Mouse (Mus musculus) cerebellum, adult 11-12 months (tissue): ENCODE measurements around the gene Anks1.
A peak's percentile ranks its signal among the peaks of the same experiment; 100 is the strongest.

ENCODE experiments used
- DNase-seq: peaks from one replicate; pipeline ENCODE4 v3.0.0; 2022

Gene Anks1

DNA sequence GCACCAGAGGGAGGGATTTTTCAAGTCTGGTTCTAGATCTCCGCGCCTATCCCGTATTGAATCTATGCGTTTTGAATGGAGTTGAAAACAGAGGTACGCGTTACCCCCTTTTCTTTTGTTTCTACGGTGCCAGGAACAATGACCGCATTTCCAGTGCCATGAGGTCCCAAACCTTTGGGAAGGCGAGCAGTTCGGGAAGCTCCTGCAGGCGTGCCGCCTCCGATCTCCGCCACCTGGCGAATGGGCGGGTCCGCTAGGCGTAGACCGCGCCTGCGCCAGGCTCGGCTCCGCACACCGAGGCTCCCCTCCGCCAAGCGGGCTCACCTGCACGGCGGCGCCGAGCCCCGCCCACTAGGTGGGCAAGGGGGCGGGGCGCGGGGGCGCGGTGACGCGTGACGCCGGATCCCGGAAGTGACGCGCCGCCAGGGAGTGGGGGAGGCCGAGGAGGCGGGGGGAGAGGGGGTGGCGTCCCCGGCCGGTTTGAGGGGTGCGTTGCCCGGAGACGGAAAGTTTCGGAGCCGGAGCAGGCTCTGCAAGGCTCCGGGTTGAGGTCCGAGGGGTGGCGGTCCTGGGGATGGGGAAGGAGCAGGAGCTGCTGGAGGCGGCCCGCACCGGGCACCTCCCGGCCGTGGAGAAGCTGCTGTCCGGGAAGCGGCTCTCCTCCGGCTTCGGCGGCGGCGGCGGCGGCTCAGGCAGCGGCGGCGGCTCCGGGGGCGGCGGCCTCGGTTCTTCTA, at the start of gene Anks1:
Gene Anks1, plus strand, starts transcription at position 419 of the 734 bp plus-strand sequence.
- peak; percentile 87 for DNase-seq

DNA sequence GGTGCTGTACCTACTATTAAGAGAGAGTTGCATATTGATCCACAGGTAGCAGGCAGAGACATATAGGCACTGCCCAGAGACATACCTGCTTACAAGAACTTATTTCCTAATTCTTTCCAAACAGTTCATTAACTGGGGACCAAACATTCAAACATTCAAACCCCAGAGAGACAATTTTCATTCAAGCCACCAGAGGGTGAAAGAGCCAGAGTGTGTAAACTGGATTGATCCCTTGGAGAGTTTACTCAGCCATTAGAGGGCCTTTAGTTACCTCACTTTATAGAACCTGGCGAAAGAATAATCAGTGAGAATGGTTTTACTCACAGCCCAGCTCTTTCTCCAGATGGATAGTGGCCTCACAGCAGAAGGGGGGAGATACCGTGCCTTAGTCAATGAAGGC, 43.6 kb upstream of the Anks1 start:
- DNase-seq, result no peak

DNA sequence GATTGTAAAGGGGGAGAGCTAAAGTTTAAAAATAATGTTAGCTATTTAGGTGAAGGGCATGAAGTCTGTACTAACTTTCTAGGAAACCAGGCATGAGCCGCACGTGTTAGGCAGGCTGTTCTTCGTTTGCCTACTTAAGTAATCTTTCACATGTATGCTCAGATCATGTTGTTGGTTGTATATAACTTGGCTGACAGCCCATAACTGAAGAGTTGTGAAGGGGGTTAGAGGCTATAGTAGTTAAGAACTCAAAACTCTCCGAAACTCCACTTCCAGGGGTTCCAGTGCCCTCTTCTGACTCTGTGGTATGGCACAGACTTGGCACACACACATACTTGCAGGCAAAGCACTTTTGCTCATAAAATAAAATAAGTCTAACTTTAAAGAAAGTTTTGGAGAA, 42.4 kb upstream of the Anks1 start:
- no peak for DNase-seq

DNA sequence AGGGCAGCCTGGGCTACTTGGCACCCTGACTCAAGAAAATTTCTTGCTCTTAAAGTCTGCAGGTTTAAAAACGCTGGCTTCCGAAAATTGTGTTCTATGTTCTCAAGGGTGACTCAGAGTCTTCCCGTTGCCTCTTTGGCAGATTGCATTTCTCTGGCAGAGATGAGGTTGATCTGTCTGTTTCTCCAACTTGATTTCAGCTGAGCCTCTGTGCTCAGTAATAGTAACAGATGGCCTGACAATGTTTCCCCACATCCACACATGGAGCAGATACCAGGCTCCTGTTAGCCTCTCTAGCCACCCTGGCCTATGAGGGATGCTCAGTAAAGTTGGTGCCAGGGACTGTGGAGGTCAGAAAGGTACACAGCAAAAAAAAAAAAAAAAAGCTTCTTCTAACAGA, 37.3 kb upstream of the Anks1 start:
- peak; percentile 79 for DNase-seq

DNA sequence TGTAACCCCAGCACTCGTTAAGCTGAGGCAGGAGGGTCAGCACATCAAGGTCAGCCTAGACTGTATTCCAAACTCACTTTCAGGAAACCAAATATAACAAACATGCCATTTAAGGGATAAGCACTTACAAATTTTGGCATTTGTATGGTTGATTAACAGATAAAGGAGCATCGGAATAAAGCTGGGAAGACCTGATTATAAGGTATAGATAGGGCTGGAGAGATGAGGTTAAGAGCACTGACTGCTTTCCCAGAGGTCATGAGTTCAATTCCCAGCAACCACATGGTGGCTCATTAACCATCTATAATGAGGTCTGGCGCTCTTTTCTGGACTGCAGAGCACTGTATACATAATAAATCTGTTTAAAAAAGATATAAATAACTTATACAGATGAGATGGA, 35.5 kb upstream of the Anks1 start:
- no peak for DNase-seq

DNA sequence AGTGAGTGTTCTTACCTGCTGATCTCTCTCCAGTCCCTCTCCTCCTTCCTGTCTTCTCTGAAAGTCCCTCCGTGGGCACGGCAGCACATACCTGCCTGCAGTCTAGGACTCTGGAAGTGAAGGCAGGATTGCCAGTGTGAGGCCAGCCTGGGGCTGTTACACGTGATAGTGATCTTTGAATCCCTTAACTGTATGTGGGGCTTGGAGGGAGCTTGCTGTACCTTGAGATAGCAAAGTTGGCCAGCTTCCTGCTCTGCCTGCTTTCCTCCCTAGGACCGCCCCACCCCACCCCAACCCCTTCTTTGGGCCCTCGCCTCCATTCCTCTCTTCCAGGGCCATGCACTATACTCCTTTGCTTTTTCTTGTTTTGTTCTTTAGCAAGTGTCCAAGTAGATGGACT, 34.6 kb upstream of the Anks1 start:
- DNase-seq, result no peak

DNA sequence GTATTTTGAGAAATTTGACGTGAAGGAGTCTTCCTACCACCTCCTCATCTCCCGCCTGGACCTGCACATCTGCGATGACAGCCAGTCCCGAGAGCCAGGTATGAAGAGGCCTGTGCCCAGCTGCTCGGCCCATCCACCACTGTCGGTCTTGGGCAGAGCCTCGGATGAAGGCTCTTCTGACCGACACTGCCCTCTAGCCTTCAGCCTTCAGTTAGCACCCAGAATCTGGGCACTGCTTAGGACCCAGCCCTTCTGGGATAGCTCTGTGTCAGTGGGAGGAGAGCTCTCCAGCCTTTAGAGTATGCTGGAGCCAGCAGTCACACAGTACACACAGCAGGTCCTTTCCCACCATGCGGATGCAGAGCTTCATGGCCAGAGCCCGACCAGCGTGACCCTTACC, 27.6 kb upstream of the Anks1 start:
- no peak for DNase-seq

DNA sequence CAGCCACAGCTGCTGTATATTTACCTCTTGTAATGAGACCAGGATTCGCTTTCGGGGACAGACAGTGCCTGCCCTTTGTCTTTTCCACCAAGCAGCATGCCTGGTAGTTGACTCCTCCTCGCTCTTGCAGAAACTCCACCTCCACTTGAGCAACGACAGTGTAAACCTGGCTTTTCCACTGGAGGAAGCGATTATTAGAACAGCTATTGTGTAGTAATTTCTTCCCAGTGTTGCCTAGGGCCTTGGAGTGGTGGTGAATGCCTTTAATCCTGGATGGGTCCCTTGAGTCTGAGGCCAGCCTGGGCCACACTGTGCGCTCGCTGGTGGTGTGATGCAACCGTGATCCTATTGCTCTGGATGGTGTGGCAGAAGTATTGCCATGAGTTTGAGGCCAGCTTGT, 26.0 kb upstream of the Anks1 start:
- no peak for DNase-seq

DNA sequence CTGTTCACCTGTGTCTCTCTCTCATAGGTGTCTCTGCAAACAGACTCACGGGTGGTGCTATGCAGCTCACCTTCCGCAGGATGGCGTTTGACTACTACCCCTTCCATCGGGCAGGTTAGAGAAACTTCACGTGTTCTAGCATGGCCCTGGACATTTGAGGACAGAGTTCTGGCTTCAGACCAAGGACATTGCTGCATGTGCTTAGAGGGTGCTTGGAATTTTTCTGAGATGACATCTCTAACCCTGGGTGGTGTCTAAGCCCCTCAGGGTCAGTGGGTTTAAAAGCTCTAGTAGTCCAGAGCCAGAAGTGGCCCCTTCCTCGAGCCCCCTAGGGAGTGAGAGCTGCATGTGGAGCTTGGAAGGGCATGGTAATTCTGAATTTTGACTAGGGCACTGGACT, 25.1 kb upstream of the Anks1 start:
- DNase-seq, result no peak

DNA sequence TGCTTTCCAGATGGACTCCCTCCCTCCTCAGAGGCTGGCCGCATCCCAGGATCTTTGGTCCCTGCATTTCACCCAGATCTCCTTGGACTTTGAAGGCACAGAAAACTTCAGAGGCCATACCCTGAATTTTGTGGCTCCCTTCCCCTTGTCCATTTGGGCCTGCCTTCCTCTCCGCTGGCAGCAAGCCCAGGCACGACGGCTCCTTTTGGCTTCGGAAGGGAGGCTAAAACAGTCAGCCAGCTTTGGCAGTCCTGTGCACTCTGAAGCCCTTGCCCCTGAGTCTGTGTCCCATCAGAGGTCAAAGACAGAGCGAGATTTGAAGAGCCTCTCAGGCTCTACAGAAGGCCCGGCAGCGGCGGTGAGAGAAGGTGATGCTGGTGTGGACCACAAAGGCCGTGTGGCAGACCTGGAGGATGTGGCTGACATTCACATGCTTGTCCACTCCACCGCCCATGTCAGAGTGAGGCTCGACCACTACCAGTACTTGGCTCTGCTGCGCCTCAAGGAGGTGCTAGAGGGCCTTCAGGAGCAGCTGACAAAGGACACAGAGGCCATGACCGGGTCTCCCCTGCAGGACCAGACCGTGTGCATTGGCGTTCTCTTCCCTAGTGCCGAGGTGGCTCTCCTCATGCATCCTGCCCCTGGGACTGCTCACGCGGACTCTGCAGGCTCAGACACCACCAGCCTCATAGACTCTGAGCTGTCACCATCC, 22.5 kb upstream of the Anks1 start:
- no peak for DNase-seq

DNA sequence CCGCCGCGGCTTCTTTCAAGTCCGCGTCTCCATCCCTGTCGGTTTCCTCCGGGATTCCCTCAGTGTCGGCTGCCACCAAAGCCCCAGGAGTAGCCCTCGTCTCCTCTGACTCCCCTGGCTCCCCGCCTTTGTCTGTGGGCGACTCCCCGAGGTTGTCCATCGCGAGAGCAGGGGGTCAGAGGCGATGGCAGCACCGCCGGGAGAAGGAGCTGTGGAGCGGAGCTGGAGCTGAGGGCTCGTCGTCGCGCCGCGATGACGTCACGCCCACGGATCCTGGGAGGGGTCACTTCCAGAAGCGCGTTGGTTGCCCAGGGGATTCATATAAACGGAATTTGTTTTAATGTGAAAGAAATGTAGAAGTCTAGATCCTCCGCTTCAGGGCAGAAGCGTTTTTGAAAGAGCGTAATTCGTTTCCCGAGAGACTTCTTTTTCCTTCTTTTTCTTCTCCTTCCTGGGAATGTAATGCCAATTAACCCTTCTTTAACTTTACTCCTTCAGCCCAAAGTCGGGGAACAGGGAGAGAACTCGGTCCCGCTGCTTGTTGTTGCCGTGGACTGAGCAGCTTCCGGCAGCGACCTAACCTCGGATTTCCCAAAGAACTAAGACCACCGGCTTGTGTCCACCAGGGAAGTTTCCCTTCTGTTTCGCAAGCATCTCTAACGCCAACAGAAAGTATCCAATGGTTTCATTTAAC, 1.4 kb upstream of the Anks1 start:
- DNase-seq, result peak; percentile 91

DNA sequence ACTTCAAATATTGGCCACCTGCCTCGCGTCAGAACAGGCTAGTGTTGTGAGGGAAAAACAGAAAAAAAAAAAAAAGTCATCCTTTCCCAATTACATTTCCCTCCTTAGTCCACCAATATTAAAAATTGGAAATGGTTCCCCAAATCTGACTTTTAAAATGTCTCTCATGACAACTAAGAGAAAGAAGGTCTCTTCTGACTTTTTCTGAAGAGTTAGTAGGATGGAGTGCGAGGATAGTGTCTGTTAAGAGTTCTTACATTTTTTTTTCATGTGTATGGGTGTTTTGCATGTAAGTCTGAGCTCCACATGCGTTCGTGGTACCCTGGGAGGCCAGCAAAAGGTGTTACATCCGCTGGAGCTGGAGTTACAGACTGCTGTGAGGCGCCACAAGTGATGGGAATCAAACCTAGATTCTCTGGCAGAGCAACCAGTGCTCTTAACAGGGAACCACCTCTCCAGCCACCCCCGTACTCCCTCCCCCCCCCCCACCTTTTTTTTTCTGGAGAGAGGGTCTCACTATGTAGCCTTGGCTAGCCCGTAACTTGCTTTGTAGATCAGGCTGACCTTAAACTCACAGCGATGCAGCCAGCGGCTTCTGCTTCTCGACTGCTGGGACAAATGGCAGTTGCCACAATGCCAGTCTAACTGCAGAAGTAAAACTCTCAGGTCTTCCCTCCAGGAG, 759 bp upstream of the Anks1 start:
- DNase-seq, result no peak

DNA sequence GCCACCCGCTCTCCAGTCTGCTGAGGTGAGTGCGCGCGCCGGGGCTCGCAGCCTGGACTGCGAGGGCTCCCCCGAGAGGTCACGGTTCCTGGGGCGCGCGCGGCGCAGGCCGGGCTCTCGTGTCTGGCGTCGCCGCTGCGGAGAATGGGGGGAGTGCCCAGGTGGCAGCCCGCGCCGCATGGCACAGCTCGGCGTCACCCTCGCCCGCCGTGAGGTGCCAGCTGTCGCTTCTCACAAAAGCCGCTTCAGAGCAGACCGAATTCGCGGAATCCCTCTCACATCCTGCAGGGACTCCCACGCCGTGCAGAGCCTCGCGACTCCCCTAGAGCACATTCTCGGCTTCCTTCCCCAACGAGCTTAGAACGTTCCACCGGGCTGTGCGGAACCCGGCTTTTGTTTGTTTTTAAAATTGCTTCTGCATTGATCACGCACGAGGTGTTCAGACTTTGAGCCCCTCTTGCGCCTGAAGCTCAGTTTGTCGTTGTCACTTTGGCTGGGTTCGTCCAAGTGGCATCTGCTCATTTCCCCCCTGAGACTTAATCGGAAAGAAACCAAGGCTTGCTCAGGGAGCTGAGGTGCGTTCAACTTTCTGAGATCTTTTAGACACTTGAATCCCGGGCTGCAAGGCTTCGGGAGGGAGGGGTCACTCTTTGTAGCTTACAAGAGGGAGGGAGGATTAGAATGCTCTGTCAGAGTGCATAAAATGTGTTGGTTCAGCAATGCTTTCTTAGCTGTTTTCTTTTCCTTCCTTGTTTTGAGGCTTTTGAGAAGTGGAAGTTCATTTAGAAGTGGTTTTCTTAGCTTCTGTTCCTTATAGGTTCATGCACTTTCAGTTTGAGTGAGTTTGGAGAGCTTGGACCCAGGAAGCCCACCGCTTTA, 755 bp downstream of the Anks1 start, which contains the start of gene Taf11:
Gene Taf11, minus strand, starts transcription at position 223 of the 879 bp plus-strand sequence.
- DNase-seq, result peak; percentile 83

DNA sequence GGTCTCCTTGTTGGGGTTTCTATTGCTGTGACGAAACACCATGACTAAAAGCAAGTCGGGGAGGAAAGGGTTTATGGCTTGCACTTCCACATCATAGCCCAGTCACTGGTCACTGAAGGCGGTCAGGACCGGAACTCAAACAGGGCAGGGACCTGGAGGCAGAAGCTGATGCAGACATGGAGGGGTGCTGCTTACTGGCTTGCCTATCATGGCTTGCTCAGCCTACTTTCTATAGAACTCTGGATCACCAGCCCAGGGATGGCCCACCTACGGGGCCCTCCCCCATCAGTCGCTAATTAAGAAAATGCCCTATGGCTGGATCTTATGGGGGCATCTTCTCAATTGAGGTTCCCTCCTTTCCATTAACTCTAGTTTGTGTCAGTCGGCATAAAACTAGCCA, 2.3 kb downstream of the Anks1 start:
- DNase-seq, result no peak

DNA sequence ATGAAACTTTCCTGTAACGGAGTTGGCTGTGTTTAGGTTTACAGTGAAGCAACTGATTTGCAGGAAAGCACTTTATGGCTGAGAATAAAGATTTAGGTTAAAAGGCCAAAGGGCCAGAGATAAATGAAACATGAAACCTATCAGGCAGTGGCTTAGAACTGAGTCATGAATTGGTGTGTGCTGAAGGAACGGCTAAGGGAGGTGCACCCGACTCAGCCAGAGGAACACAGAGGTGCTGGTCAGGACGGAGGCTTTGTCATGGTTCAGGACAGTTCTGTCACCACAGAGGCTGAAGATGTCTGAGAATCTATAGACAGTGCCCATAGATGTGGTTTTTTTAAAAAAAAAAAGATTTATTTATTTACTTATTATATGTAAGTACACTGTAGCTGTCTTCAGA, 5.6 kb downstream of the Anks1 start:
- no peak for DNase-seq

DNA sequence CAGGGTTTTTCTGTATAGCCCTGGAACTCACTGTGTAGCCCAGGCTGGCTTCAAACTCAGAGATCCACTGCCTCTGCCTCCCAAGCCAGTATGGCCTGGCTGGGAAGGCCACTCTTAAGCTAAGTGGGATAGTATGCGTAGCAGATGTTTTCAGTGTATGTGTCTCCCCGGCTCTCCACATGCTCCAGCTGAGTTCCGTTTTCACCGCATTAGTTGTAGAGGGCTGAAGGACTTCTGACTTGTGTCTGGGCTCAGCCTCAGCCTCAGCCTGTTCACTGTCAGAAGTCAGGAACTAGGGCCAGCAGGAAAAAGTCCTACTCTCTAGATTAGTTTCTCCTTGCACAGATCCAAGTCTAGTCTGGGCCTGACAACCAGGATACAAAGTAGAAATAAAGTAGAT, 7.3 kb downstream of the Anks1 start:
- no peak for DNase-seq

DNA sequence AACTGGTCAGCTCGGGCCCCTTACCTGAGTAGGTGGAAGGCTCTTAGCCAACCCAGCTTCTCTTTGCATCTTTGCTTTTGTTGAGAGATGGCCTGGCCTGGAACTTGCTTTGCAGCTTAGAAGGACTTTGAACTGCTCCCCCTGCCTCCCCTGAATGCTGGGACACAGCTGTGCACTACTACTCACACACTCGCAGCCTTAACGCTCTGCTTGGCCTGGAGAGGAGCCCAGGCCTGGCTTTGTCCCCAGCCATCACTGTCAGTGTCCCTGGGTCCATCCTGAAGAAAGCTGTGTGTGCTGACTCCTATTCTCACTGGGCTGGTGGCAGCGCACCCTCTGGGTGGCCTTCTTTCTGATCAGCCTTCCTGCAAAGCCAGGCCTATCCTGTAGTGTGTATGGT, 11.6 kb downstream of the Anks1 start:
- no peak for DNase-seq

DNA sequence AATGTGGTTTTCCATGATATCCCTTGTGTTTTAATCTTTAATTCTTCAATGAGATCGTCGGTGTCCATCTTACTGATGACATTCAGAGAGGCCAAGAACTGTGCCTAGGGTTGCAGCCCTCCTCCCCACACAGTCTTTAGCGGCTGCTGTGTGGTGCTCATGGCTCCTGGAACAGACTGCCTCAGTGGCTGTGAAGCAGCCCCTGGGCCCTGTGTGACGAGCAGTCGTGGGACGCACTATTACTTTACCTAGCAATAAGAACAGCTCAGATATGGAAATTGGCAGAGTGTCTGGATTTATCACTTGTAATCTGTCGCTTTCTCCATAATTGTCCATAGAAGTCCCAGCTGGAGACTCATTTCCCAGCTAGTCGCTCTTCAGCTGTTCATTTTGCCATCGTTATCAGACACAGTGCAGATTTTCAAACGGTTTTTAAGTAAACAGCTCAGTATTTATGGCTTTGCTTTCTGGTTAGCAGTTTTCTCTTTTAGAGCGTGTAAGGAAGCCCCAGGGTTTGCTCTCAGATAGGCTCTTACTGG, 13.1 kb downstream of the Anks1 start:
- no peak for DNase-seq

DNA sequence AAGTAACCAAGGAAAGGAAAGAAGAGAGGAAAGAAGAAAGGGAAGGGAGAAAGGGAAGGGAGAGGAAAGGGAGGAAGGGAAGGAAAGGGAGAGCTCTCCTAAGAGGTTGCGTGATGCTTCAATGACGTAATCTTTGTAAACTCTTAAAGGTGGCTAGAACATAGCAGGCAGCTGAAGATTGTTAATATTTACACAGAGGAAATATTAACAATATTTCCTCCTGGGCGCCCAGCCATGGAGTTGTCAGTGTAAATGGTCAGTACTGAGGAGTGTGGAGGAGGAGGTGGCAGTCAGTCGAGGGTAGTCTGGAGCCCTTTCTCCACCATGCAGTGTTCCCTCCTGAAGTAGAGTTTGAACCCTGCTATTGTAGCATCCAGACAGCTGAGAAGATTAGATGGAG, 15.9 kb downstream of the Anks1 start:
- DNase-seq, result no peak

DNA sequence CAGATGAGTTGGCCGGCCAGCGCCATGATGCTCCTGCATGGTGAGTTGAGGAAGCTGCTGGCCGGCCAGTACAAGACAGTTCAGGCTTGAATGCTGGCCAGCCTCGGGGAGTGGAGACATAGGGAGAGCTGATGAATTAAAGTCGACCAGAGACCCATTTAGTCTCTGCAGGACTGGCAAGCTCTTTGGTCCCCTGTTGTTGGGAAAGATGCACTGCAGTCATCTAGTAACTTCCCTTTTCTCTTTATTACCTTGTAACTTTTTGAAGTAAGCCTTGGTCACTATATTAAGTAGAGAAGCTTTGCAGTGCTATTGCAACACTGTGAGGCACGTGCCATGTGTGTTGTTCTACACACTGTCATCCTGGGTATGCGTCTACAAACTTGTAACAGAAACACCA, 16.4 kb downstream of the Anks1 start:
- DNase-seq, result no peak

DNA sequence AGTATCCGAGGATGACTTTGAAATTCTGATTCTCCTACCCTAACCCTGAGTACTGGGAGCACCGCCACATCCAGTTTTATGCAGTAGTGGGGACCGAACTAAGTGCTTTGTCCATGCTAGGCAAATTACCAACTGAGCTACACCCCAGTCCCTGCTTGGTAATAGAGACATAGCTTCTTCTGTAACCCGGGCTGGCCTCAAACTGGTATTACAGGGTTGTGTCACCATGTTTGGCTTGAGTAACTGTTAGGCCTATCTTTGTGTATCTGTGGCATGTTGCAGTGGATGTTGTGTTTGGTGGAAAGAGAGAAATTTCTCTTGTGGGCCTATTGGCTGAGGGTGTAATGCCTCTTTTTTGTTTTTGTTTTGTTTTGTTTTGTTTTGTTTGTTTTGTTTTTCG, 21.2 kb downstream of the Anks1 start:
- no peak for DNase-seq

DNA sequence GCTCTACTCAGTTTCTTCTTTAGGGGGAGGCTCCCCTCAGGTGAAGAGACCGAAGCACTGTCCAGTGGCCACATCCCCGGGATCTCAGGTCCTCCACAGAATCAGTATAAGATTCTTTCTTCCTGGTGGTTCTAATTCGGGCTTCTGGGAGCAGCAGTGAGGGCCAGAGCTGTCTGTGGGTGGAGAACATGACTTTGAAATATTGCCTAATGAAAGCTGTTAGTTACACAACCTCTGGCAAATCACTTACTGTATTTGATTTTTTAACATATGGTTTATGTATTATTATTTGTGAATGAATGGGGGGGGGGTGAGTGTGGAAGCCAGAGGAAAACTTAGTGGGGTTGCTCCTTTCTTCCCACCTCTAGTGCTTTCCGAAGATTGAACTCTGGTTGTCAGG, 22.7 kb downstream of the Anks1 start:
- no peak for DNase-seq
